Mouse (Mus musculus): Measurements from ENCODE around the gene Wfdc15b. TPM values are rescaled to one million over a fixed set of nuclear protein-coding genes. Genes with fewer than 3 reads are reported as not detected.

Wfdc15b gene
- polyA plus RNA-seq (2012; rRNA removed; ENCODE audit: low replicate concordance), result not detected in 2 replicates

DNA sequence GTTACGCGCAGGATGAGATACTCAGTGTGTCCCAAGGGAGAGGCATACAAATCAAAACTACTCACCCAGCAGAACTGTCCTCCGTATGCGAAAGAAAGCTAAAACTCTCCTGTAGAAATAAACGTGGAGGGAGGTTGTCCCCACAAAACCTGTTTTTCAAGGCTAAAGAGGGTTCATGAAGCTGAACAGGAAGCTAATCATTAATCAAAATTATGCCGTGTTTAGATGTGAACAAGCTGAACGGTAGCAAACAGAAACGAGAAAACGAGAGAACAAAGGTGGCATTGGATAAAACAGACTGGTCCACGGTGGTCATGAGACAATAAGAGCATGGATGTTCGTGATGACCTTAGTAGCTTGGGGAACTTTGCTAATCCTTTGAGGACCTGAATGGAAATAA is at the start of gene Wfdc15b:
Gene Wfdc15b (minus strand): TSS at position 139 of the 400 bp plus-strand sequence.

DNA sequence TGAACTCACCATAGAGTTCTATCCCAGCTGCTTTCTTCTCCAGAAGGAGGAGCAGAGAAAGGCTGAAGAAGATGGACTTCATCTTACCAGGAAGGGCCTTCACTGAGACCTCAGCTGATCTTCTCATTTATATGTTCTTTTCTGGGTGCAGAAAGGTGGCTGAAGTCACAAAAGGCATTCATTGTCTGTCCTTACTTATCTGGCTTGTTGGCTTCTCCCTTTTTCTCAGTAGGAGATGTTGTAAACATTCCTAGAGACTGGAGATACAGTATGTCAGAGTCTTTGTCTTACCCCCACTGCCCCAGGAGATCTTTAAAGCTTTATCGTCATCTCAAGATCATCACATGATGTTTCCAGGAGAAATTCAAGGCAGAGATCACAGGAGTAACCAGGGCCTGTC is 35.1 kb upstream of the Wfdc15b start, which contains the start of gene Svs3b:
Gene Svs3b (minus strand): TSS at position 101 of the 400 bp plus-strand sequence.

DNA sequence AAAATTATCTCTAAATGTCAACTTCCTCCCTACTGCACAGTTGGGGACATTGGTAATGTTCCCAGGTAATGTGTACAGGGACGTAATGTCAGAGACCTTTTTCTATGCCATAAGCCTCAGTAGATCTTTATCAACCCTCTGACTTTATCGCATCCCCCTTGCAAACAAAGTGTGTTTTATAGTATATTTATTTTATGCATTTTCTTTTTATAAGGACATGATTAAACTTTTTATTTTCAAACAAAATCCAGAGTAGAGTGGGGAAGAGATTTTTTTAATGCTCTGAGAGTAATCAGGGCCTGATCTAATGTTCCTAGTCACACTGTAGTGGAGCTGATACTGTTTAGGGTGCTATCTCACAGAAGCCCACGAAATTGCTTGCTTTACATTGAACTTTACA is 16.9 kb upstream of the Wfdc15b start, which contains the start of gene Svs2:
Gene Svs2 (minus strand): TSS at position 101 of the 400 bp plus-strand sequence.

DNA sequence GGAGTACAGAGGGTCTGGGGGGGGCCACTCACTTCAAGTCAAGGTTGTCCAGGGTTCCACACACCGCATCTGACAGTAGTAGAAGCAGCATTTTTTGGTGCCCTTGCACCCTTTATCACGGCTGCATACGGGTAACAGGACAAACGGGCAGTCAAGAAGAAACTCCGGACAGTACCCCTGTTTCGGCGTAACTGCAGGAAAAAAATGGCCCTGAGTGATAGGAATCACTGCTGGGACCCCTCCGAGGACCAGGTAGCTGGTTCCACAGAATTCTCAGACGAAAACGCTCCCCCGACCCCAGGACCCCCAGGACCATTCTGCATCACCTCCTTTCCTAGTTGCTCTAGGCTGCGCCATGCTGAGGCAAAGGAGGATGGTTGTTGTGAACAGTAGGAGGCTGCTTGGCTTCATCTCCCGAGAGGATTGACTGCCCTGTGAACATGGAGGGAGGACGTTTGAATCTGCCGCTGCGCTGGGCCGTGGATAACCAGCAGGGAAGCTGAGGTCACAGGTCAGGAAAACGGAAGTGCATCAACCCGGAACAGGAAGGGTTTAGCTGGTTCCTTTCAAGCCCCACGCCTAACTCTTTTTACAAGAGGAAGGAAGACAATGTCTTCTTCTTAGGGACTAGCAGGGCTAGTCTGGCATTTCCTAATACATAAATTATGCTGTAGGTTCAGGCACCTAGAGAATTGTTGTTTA is 21.7 kb downstream of the Wfdc15b start, which contains the start of gene Wfdc15a:
Gene Wfdc15a (minus strand): TSS at position 505 of the 702 bp plus-strand sequence.

DNA sequence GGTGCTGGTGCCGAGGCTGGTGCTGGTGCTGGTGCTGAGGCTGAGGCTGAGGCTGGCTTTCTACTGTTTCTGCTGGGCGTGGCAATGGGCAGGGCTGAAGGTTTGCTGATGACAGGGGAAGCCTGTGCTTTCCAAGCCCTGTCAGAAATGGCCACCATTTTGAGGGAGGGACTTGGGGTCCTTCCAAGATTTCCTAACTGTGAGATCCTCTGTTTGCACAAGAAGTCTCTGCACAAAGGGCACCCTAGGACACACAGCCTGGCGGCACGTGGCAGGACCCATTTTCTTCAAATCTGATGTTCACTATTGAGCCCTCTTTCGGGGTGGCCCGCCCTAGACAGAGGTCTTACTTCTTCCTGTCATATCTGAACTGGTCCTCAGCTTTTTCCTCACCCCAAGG is 30.9 kb downstream of the Wfdc15b start, which contains the start of gene Wfdc12:
Gene Wfdc12 (minus strand): TSS at position 33 of the 400 bp plus-strand sequence.

DNA sequence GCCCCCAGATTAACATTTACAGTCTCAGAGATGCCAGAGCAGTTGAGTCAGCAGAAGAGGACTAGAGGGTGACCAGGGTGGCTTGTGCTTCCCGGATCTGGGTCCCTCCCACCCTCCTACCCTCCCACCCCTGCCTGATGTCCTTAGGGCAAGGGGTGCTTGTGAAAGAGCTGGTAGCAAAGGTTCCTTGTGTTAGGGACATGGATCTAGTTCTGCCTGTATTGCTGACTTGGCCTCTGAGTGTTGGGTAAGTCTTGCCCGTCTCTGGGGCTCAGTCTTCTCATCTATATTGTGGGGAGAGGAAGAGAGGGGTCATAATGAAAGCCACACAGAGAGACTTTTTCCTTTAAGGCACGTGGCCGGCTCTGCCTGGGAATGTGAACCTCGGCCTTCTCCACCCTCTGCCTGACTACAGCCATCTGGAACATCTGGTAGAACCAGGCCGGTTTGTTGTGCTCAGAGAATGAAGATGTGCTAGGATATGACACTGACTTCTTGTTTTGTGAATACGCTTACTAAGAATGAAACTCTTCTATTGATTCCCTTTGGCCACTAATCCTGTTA is 38.7 kb downstream of the Wfdc15b start, which contains the start of gene Wfdc5:
Gene Wfdc5 (minus strand): TSS at position 51 of the 564 bp plus-strand sequence.

DNA sequence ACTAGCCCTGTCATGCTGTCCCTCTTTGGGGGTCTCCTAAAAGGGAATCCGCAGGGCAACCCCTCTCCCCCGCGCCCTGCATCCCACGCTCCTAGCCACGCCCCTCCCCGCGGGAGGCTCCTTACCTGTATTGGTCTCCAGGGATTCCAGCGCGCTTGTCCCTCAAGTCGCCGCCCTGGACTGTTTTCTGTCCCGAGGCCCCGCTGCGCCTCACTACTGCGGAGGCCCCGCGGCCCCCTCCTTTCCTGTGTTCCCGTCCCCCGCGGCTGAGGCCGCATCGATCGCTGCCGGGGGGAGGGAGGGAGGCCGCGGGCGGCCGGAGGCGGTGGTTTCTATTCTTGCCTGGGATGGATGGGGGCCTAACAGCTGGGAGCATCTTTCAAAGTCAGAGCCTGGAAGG is 50.6 kb downstream of the Wfdc15b start, which contains the start of gene Kcns1:
Gene Kcns1 (minus strand): TSS at position 212 of the 400 bp plus-strand sequence.

Other genes with a start within 250 kb of the Wfdc15b start
- 54.2 and 98.4 TPM in 2 replicates for gene Ywhab, start 226.7 kb downstream of the Wfdc15b start, polyA plus RNA-seq (2012; rRNA removed; ENCODE audit: low replicate concordance)
- 1.6 and 1.7 TPM in 2 replicates for gene Pabpc1l, start 196.2 kb downstream of the Wfdc15b start, polyA plus RNA-seq (2012; rRNA removed; ENCODE audit: low replicate concordance)
- 21.8 and 26.0 TPM in 2 replicates for gene Stk4, start 151.3 kb downstream of the Wfdc15b start, polyA plus RNA-seq (2012; rRNA removed; ENCODE audit: low replicate concordance)
- gene Tomm34, start 150.5 kb downstream of the Wfdc15b start, polyA plus RNA-seq (2012; rRNA removed; ENCODE audit: low replicate concordance), result 58.9 and 67.9 TPM in 2 replicates
- 0.20 and 0.43 TPM in 2 replicates for gene Kcns1, start 50.5 kb downstream of the Wfdc15b start, polyA plus RNA-seq (2012; rRNA removed; ENCODE audit: low replicate concordance)
- 1.0 TPM in 1 of 2 replicates, not detected in the other for gene Wfdc5, start 38.9 kb downstream of the Wfdc15b start, polyA plus RNA-seq (2012; rRNA removed; ENCODE audit: low replicate concordance)
- 0.50 TPM in 1 of 2 replicates, not detected in the other for gene Wfdc12, start 31.1 kb downstream of the Wfdc15b start, polyA plus RNA-seq (2012; rRNA removed; ENCODE audit: low replicate concordance)
- not detected in 2 replicates for gene Wfdc15a, start 21.5 kb downstream of the Wfdc15b start, polyA plus RNA-seq (2012; rRNA removed; ENCODE audit: low replicate concordance)
- not detected in 2 replicates for gene Svs2, start 16.8 kb upstream of the Wfdc15b start, polyA plus RNA-seq (2012; rRNA removed; ENCODE audit: low replicate concordance)
- gene Svs3b, start 35.0 kb upstream of the Wfdc15b start, polyA plus RNA-seq (2012; rRNA removed; ENCODE audit: low replicate concordance), result not detected in 2 replicates
- not detected in 2 replicates for gene Svs4, start 56.8 kb upstream of the Wfdc15b start, polyA plus RNA-seq (2012; rRNA removed; ENCODE audit: low replicate concordance)
- not detected in 2 replicates for gene Svs3a, start 67.6 kb upstream of the Wfdc15b start, polyA plus RNA-seq (2012; rRNA removed; ENCODE audit: low replicate concordance)
- gene Svs6, start 95.1 kb upstream of the Wfdc15b start, polyA plus RNA-seq (2012; rRNA removed; ENCODE audit: low replicate concordance), result not detected in 2 replicates
- gene Svs5, start 111.1 kb upstream of the Wfdc15b start, polyA plus RNA-seq (2012; rRNA removed; ENCODE audit: low replicate concordance), result not detected in 2 replicates
- gene Slpi, start 167.4 kb upstream of the Wfdc15b start, polyA plus RNA-seq (2012; rRNA removed; ENCODE audit: low replicate concordance), result 19.6 and 28.7 TPM in 2 replicates
- gene Rbpjl, start 181.5 kb upstream of the Wfdc15b start, polyA plus RNA-seq (2012; rRNA removed; ENCODE audit: low replicate concordance), result 0.03 and 0.05 TPM in 2 replicates
- 2.9 and 6.3 TPM in 2 replicates for gene Matn4, start 183.5 kb upstream of the Wfdc15b start, polyA plus RNA-seq (2012; rRNA removed; ENCODE audit: low replicate concordance)
- 46.1 and 52.4 TPM in 2 replicates for gene Sdc4, start 222.2 kb upstream of the Wfdc15b start, polyA plus RNA-seq (2012; rRNA removed; ENCODE audit: low replicate concordance)
- gene Sys1, start 235.3 kb upstream of the Wfdc15b start, polyA plus RNA-seq (2012; rRNA removed; ENCODE audit: low replicate concordance), result 117 and 254 TPM in 2 replicates
- 37.3 and 40.5 TPM in 2 replicates for gene Gm20458, start 239.3 kb upstream of the Wfdc15b start, polyA plus RNA-seq (2012; rRNA removed; ENCODE audit: low replicate concordance)

All from mammary gland, adult 2 months (tissue).